Mouse (Mus musculus) bone marrow macrophage, adult 2 months (primary cell): ENCODE results near the gene Pcbp1.

Experiments
- CTCF ChIP-seq: IDR thresholded peaks from 2 replicates; pipeline ENCODE4 v1.5.1; 2012; ENCODE audit warnings: low read depth, mild to moderate bottlenecking, low read length, moderate library complexity
- POLR2A ChIP-seq: IDR thresholded peaks from 2 replicates; pipeline ENCODE4 v1.6.1; 2012; ENCODE audit warnings: mild to moderate bottlenecking, low read depth, low read length, borderline replicate concordance

DNA sequence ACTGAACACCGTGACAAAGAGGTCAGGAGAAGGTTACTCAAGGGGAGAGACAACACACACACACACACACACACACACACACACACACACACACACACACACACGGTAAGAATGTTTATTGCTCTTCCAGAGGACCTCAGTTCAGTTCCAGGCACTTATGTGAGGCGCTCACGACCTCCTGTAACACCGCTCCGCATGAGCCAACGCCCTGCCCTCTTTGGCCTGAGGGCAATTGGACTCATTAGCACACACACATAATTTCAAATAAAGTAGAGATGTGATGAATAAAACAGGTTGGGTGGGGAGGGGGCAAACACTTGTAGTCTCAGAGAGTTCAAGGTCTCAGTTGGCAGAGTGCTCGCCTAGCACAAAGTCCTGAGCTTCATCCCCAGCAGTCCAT is 30.0 kb downstream of the Pcbp1 start:
- no peak for TF ChIP-seq CTCF
- TF ChIP-seq POLR2A = no peak
